Mouse (Mus musculus) midbrain, embryonic 16.5 days (tissue): Measurements from ENCODE around the gene Fer. TPM values are rescaled to one million over a fixed set of nuclear protein-coding genes. Genes with fewer than 3 reads are reported as not detected.

Experiments
- ATAC-seq: fragments of 200-750 bp; cut with Nextera tagmentation; 2 replicates; pipeline ENCODE4 v1.8.0; 2017; ENCODE audit warnings: moderate TSS enrichment
- H3K27ac ChIP-seq: fragments of 300-500 bp; sonication (generic); 2 replicates; pipeline ENCODE4 v1.5.1; 2014; ENCODE audit warnings: mild to moderate bottlenecking, low read length, mixed read lengths
- H3K27me3 ChIP-seq: fragments of 300-500 bp; sonication (generic); 2 replicates; pipeline ENCODE4 v1.6.1; 2014; ENCODE audit warnings: low read depth, low read length, mixed read lengths; ENCODE audit not compliant: control insufficient read depth, insufficient read depth
- H3K36me3 ChIP-seq: fragments of 300-500 bp; sonication (generic); 2 replicates; pipeline ENCODE4 v1.6.1; 2014; ENCODE audit warnings: mild to moderate bottlenecking, low read length, moderate library complexity, mixed read lengths; ENCODE audit not compliant: control insufficient read depth, insufficient read depth
- H3K4me1 ChIP-seq: fragments of 300-500 bp; sonication (generic); 2 replicates; pipeline ENCODE4 v1.6.1; 2014; ENCODE audit warnings: mild to moderate bottlenecking, low read length, mixed read lengths; ENCODE audit not compliant: control insufficient read depth, insufficient read depth
- H3K4me2 ChIP-seq: fragments of 300-500 bp; sonication (generic); 2 replicates; pipeline ENCODE4 v1.6.1; 2014; ENCODE audit warnings: mild to moderate bottlenecking, low read length, mixed read lengths
- H3K4me3 ChIP-seq: fragments of 300-500 bp; sonication (generic); 2 replicates; pipeline ENCODE4 v1.5.1; 2014; ENCODE audit warnings: low read depth, mild to moderate bottlenecking, low read length, moderate library complexity, mixed read lengths
- H3K9ac ChIP-seq: fragments of 300-500 bp; sonication (generic); 2 replicates; pipeline ENCODE4 v1.6.1; 2014; ENCODE audit warnings: low read depth, low read length, mixed read lengths
- H3K9me3 ChIP-seq: fragments of 300-500 bp; sonication (generic); replicated peaks from 2 replicates; pipeline ENCODE4 v1.6.1; 2014; ENCODE audit warnings: mild to moderate bottlenecking, low read length, mixed read lengths; ENCODE audit not compliant: control insufficient read depth, poor library complexity, severe bottlenecking
- WGBS: fragments of 180-500 bp; shearing (Covaris S2); extraction: QIAGEN DNeasy Blood & Tissue Kit; methylation state at CpG from one replicate; pipeline ENCODE4 v1.1.7; 2014; 5-methylcytosine and 5-hydroxymethylcytosine counted together
- polyA plus RNA-seq: library from polyadenylated mRNA; unstranded; fragments of >200 nt; fragmentation: Nextera tagmentation; extraction: Ambion mirVana; gene quantifications from 2 replicates; pipeline ENCODE4 v1.2.1, GENCODE M21; 2015

The Fer gene
- polyA plus RNA-seq, 1 experiment from 2014 or later, result 33.2 TPM

DNA sequence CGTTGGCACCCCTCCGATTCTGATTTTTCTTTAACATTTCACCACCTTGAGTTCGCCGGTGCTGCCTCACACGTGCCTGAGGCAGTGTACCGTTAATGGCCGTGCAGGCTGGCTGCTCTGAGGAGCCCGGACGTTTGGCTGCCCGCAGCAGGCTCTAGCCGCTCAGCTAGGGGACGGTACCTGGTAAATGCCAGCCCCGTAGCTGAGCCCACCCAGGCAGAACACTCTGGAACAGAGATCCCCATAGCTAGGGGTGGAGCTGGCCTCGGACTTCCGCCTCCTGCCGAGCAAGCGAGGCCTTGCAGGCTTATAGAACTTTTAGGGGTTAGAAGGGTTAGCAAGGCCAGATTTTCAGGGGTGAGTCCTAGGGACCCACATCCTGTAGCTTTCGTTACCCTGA is 75.0 kb downstream of the Fer start:
- Histone ChIP-seq H3K9me3 (no peaks in the 10 kb centered on the region), H3K36me3 (no peaks in the 10 kb centered on the region), H3K27me3 (no peaks in the 10 kb centered on the region), H3K27ac (no peak overlapping the region), H3K4me1 (no peaks in the 10 kb centered on the region), H3K9ac (no peak overlapping the region), H3K4me3 (no peak overlapping the region), H3K4me2 (no peak overlapping the region)
- ATAC-seq, result no peak
- 50% methylated on average over 18 of the region's 18 CpGs for WGBS

DNA sequence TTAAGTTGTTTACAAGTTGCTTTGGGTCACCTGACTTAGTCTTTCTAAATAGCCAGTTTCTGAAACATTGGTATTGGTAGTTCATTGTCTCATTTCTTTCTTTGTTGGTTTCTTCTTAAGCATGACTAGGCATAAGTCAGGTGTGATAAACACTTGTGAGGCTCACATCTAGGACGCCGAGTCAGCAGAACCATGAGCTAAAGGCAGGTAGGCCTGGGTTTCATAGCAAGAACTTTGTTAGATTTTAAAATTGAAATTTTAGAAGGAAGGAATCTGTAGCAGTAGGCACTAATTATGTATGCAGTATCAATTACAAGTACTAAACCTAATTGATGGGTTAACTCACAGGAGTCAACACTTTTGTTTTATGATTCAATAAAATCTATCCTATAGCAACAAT is 83.9 kb downstream of the Fer start:
- Histone ChIP-seq H3K9ac (no peak overlapping the region), H3K27ac (no peak overlapping the region), H3K4me2 (no peak overlapping the region), H3K36me3 (no peaks in the 10 kb centered on the region), H3K4me3 (no peak overlapping the region), H3K27me3 (no peaks in the 10 kb centered on the region), H3K4me1 (no peaks in the 10 kb centered on the region), H3K9me3 (no peaks in the 10 kb centered on the region)
- ATAC-seq, result no peak
- 94% methylated on average over 2 of the region's 2 CpGs for WGBS

DNA sequence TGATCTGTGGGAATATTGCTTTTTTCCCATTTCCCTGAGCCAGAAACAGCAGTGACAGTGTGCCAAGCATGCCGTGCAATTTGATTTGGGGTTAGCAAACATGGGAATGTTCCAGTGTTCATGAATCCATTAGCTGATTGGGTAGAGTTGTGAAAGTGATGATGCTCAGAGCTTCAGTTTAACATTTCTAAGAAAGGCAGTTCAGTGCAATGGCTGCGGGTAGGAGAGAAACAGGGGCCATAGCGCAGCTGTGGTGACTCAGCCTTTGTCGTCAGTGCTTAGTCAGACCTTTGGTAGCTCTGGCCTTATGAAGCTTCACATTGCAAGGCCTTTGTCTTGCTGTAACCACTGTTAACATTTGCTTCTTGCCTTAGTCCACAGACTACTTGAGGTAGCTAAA is 85.9 kb downstream of the Fer start:
- no peak overlapping the region for H3K9ac ChIP-seq
- no peaks in the 10 kb centered on the region for H3K9me3 ChIP-seq
- H3K4me1 ChIP-seq, result no peaks in the 10 kb centered on the region
- H3K4me3 ChIP-seq, result no peak overlapping the region
- H3K4me2 ChIP-seq, result no peak overlapping the region
- H3K27me3 ChIP-seq, result no peaks in the 10 kb centered on the region
- no peaks in the 10 kb centered on the region; the same call in 1 of the 2 replicates for H3K36me3 ChIP-seq
- H3K27ac ChIP-seq, result no peak overlapping the region
- ATAC-seq, result no peak
- 93% methylated on average over 4 of the region's 4 CpGs for WGBS

DNA sequence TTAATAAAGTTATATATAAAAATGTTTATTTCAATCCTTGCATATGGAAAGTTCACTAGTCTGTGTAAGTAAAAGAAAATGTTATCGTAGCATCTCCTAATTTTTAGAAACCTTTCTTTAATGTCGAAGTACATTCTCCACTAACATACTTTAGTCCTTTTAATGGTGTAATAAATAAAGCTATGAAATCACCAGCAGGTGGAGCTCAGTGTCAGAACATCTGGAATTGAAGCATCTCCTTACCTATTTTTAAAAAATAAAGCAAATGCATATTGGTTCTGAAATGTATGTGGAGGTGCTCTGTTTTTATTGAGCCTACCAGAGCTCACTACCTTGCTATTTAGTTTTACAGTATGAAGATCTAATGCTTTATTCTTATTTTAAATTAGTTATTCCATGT is 88.6 kb downstream of the Fer start:
- Histone ChIP-seq H3K9me3 (no peaks in the 10 kb centered on the region), H3K27ac (no peak overlapping the region), H3K9ac (no peak overlapping the region), H3K4me2 (no peak overlapping the region), H3K36me3 (no peaks in the 10 kb centered on the region; the same call in 1 of the 2 replicates), H3K27me3 (no peaks in the 10 kb centered on the region), H3K4me3 (no peak overlapping the region), H3K4me1 (no peaks in the 10 kb centered on the region)
- no peak for ATAC-seq
- WGBS, result 82% methylated on average over 2 of the region's 2 CpGs

DNA sequence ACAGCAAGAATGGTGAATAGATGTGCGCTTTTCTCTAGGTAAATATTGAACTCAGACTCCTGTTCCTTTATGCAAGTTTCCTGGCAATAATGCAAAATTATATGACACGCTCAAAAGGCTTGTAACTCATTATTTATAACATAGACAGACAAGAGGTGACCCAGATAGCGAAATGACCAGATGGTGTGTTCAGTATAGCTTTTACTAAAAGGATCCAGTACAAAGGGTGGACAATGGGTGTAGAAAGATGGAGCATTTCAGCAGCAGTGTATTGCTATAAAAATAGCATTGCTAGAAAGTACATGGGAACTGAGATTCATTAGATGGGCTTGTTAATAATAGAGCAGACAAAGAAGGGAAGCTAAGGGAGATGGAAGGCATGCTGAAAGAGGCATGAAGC is 104.2 kb downstream of the Fer start:
- Histone ChIP-seq H3K9me3 (no peaks in the 10 kb centered on the region), H3K4me3 (no peak overlapping the region), H3K36me3 (no peaks in the 10 kb centered on the region), H3K4me1 (peaks cover 4% of the 10 kb centered on the region; the same call in 1 of the 2 replicates), H3K27ac (no peak overlapping the region), H3K27me3 (no peaks in the 10 kb centered on the region), H3K4me2 (no peak overlapping the region), H3K9ac (no peak overlapping the region)
- ATAC-seq, result no peak
- 90% methylated on average over 3 of the region's 3 CpGs for WGBS

DNA sequence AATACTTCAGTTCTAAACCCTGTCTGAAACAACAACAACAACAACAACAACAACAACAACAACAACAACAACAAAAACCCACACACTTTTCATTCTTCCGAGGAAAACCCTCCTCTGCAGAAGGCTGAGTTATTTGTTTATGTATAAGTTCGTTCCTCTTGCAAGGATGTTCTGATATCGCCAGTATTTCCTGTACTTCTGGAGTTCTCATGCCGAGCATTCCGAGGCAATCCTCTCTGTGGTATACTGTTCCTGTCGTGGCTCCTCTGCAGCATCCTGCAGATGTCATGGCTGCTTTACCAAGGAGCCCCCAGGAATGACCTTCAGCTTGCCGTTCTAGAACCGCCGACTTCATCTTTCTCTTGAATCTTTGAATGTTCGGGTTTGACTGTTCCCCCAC is 106.6 kb downstream of the Fer start:
- WGBS, result 78% methylated on average over 10 of the region's 10 CpGs

DNA sequence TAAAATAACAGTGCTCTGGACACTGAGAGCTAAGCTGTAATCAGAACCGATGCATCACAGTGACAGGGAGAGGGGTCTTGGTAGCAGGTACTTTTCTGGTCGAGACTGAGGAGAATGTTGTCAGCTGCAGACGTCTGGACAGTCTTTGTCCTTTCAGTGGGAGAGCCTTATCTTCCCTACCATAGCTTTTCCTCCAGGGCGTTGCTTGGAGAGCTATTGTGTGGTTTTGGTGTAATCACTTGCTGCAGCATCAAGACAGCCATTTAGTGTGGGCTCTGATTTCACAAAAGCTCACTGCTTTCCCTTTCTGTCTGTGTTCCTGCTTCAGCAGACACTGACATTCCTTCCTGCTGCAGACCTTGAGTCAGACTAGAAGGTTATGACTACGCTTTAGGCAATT is 107.4 kb downstream of the Fer start:
- 0 out of 2 replicates have a peak overlapping the region, but pooled peaks have one; percentile 15 for H3K27ac ChIP-seq
- no peaks in the 10 kb centered on the region for H3K9me3 ChIP-seq
- no peak overlapping the region for H3K4me3 ChIP-seq
- ATAC-seq, result 0 out of 2 replicates have a peak, but pooled peaks have one; percentile 21
- peaks cover 5% of the 10 kb centered on the region; the same call in 1 of the 2 replicates for H3K4me1 ChIP-seq
- no peak overlapping the region for H3K9ac ChIP-seq
- no peak overlapping the region for H3K4me2 ChIP-seq
- WGBS, result 30% methylated on average over 5 of the region's 5 CpGs
- no peaks in the 10 kb centered on the region for H3K27me3 ChIP-seq
- H3K36me3 ChIP-seq, result no peaks in the 10 kb centered on the region

More for the DNA sequence above, 106.6 kb downstream of the Fer start:
- Histone ChIP-seq H3K9ac (no peak overlapping the region), H3K4me1 (peaks cover 5% of the 10 kb centered on the region; the same call in 1 of the 2 replicates), H3K27ac (no peak overlapping the region), H3K4me2 (no peak overlapping the region), H3K27me3 (no peaks in the 10 kb centered on the region), H3K9me3 (no peaks in the 10 kb centered on the region), H3K36me3 (no peaks in the 10 kb centered on the region), H3K4me3 (no peak overlapping the region)
- no peak for ATAC-seq

DNA sequence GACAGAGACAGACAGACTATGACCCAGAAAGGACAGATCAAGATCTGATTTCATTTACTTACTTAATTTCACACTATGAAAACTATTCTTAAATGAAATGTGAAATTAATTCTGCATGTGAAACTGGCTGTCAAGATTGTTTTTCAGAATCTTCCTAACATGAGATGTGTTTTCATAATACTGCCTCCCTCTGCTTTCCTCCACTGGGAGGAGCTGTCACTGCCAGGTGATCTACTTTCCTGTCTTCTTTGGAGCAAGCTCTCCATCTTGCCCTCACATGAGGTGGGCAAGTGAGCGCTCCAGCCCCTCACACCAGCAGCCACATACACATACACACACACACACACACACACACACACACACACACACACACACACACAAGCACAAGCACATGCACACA is 108.1 kb downstream of the Fer start:
- WGBS, result 67% methylated on average over 1 of the region's 1 CpGs
- Histone ChIP-seq H3K4me1 (peaks cover 5% of the 10 kb centered on the region; the same call in 1 of the 2 replicates), H3K9me3 (no peaks in the 10 kb centered on the region), H3K36me3 (no peaks in the 10 kb centered on the region), H3K4me3 (no peak overlapping the region), H3K27ac (no peak overlapping the region), H3K9ac (no peak overlapping the region), H3K4me2 (no peak overlapping the region), H3K27me3 (no peaks in the 10 kb centered on the region)
- no peak for ATAC-seq

DNA sequence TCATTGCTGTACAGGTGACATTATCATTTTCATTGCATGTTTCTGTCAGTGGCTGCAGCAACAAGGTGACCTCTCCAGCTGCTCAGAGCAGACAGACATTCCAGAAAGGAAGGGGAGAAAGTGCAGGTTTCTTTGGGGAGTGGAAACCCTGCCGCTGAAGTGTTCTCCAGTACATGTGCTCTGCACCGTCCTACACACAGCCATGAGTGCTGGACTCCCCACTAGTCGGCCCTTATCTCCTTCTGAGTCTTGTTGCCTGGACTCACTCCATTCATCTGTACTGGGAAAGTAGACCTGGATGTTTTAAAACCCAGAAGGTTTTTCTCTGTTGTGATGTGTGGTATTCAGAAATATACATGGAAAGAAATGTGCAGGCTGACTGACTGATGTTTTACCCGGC is 109.3 kb downstream of the Fer start:
- 70% methylated on average over 4 of the region's 4 CpGs for WGBS
- H3K27ac ChIP-seq, result no peak overlapping the region
- H3K9ac ChIP-seq, result no peak overlapping the region
- no peaks in the 10 kb centered on the region for H3K9me3 ChIP-seq
- H3K4me2 ChIP-seq, result no peak overlapping the region
- no peak overlapping the region for H3K4me3 ChIP-seq
- H3K4me1 ChIP-seq, result peaks cover 5% of the 10 kb centered on the region; the same call in 1 of the 2 replicates
- H3K36me3 ChIP-seq, result no peaks in the 10 kb centered on the region
- no peak for ATAC-seq
- no peaks in the 10 kb centered on the region for H3K27me3 ChIP-seq
